Mouse (Mus musculus): ENCODE data around the gene L3mbtl1. TPM values are rescaled to one million over a fixed set of nuclear protein-coding genes. Genes with fewer than 3 reads are reported as not detected.

The L3mbtl1 gene
- polyA plus RNA-seq, 1 experiment, result 0.01 TPM

GRCm38 (mm10) chr2:162993881-162994616, 50.8 kb downstream of the L3mbtl1 start:
- TF ChIP-seq CEBPB (IDR thresholded peaks at IDR 0.05; ENCODE audit: low read depth) (no peak), USF1 (IDR thresholded peaks at IDR 0.05; ENCODE audit: low read depth) (no peak), MYOD1 (IDR thresholded peaks at IDR 0.05; ENCODE audit: control insufficient read depth, insufficient read length, low read depth) (no peak)
- no peaks in the 10 kb centered on the region for H3K79me2 ChIP-seq (ENCODE audit: control insufficient read depth, insufficient read depth)

GRCm38 (mm10) chr2:162998528-162999230, 55.4 kb downstream of the L3mbtl1 start:
- Histone ChIP-seq H3K27me3 (ENCODE audit: control insufficient read depth, insufficient read depth, insufficient read length) (peaks cover 12% of the 10 kb centered on the region), H3K36me3 (ENCODE audit: control insufficient read depth, insufficient read depth) (no peaks in the 10 kb centered on the region), H3K79me3 (ENCODE audit: low read depth) (no peaks in the 10 kb centered on the region), H3K79me2 (ENCODE audit: control insufficient read depth, insufficient read depth) (no peaks in the 10 kb centered on the region), H3ac (ENCODE audit: control insufficient read depth, insufficient read length, low read depth) (no peak overlapping the region), H3K4me3 (ENCODE audit: insufficient read depth, poor library complexity, severe bottlenecking) (no peak overlapping the region)
- TF ChIP-seq CTCF (IDR thresholded peaks at IDR 0.05; ENCODE audit: control insufficient read depth, insufficient read depth, insufficient read length) (peak; percentile 51), MYOG (IDR thresholded peaks at IDR 0.05; ENCODE audit: control insufficient read depth, extremely low read depth, insufficient read length) (no peak)

More at GRCm38 (mm10) chr2:162993881-162994616, 50.8 kb downstream of the L3mbtl1 start:
- peaks cover 12% of the 10 kb centered on the region for H3K27me3 ChIP-seq (ENCODE audit: control insufficient read depth, insufficient read depth, insufficient read length)
- H3ac ChIP-seq (ENCODE audit: control insufficient read depth, insufficient read length, low read depth), result no peak overlapping the region
- H3K4me3 ChIP-seq (ENCODE audit: insufficient read depth, poor library complexity, severe bottlenecking), result no peak overlapping the region
- H3K79me3 ChIP-seq (ENCODE audit: low read depth), result no peaks in the 10 kb centered on the region
- no peaks in the 10 kb centered on the region for H3K36me3 ChIP-seq (ENCODE audit: control insufficient read depth, insufficient read depth)

GRCm38 (mm10) chr2:162999744-163000143, 56.5 kb downstream of the L3mbtl1 start:
- Histone ChIP-seq H3K4me3 (ENCODE audit: insufficient read depth, poor library complexity, severe bottlenecking) (no peak overlapping the region), H3K79me2 (ENCODE audit: control insufficient read depth, insufficient read depth) (no peaks in the 10 kb centered on the region), H3ac (ENCODE audit: control insufficient read depth, insufficient read length, low read depth) (no peak overlapping the region), H3K79me3 (ENCODE audit: low read depth) (no peaks in the 10 kb centered on the region), H3K27me3 (ENCODE audit: control insufficient read depth, insufficient read depth, insufficient read length) (peaks cover 3% of the 10 kb centered on the region), H3K36me3 (ENCODE audit: control insufficient read depth, insufficient read depth) (no peaks in the 10 kb centered on the region)
- TF ChIP-seq CEBPB (IDR thresholded peaks at IDR 0.05; ENCODE audit: low read depth) (no peak), USF1 (IDR thresholded peaks at IDR 0.05; ENCODE audit: low read depth) (peak; percentile 2), CTCF (IDR thresholded peaks at IDR 0.05; ENCODE audit: control insufficient read depth, insufficient read depth, insufficient read length) (peak; percentile 58), MAX (IDR thresholded peaks at IDR 0.05) (peak; percentile 79)

GRCm38 (mm10) chr2:163001071-163001470, 57.8 kb downstream of the L3mbtl1 start:
- Histone ChIP-seq H3ac (ENCODE audit: control insufficient read depth, insufficient read length, low read depth) (no peak overlapping the region), H3K27me3 (ENCODE audit: control insufficient read depth, insufficient read depth, insufficient read length) (peaks cover 4% of the 10 kb centered on the region), H3K4me3 (ENCODE audit: insufficient read depth, poor library complexity, severe bottlenecking) (no peak overlapping the region), H3K79me3 (ENCODE audit: low read depth) (no peaks in the 10 kb centered on the region), H3K79me2 (ENCODE audit: control insufficient read depth, insufficient read depth) (no peaks in the 10 kb centered on the region), H3K36me3 (ENCODE audit: control insufficient read depth, insufficient read depth) (no peaks in the 10 kb centered on the region)
- TF ChIP-seq MYOD1 (IDR thresholded peaks at IDR 0.05; ENCODE audit: control insufficient read depth, insufficient read length, low read depth), result no peak
- no peak for TF ChIP-seq USF1 (IDR thresholded peaks at IDR 0.05; ENCODE audit: low read depth)
- TF ChIP-seq MAX (IDR thresholded peaks at IDR 0.05), result no peak
- TF ChIP-seq CTCF (IDR thresholded peaks at IDR 0.05; ENCODE audit: control insufficient read depth, insufficient read depth, insufficient read length), result no peak
- TF ChIP-seq FOSL1 (IDR thresholded peaks at IDR 0.05; ENCODE audit: insufficient read depth, low read length, poor library complexity, severe bottlenecking), result no peak
- no peak for TF ChIP-seq MYOG (IDR thresholded peaks at IDR 0.05; ENCODE audit: control insufficient read depth, extremely low read depth, insufficient read length)

- Histone ChIP-seq H3ac (ENCODE audit: control insufficient read depth, insufficient read length, low read depth) (no peak overlapping the region), H3K4me3 (ENCODE audit: insufficient read depth, poor library complexity, severe bottlenecking) (no peak overlapping the region), H3K36me3 (ENCODE audit: control insufficient read depth, insufficient read depth) (no peaks in the 10 kb centered on the region), H3K79me3 (ENCODE audit: low read depth) (no peaks in the 10 kb centered on the region), H3K79me2 (ENCODE audit: control insufficient read depth, insufficient read depth) (no peaks in the 10 kb centered on the region), H3K27me3 (ENCODE audit: control insufficient read depth, insufficient read depth, insufficient read length) (peaks cover 4% of the 10 kb centered on the region)
- no peak for TF ChIP-seq USF1 (IDR thresholded peaks at IDR 0.05; ENCODE audit: low read depth)
- no peak for TF ChIP-seq MYOD1 (IDR thresholded peaks at IDR 0.05; ENCODE audit: control insufficient read depth, insufficient read length, low read depth)
- no peak for TF ChIP-seq MAX (IDR thresholded peaks at IDR 0.05)
- TF ChIP-seq CTCF (IDR thresholded peaks at IDR 0.05; ENCODE audit: control insufficient read depth, insufficient read depth, insufficient read length), result no peak
- no peak for TF ChIP-seq CEBPB (IDR thresholded peaks at IDR 0.05; ENCODE audit: low read depth)
- no peak for TF ChIP-seq FOSL1 (IDR thresholded peaks at IDR 0.05; ENCODE audit: insufficient read depth, low read length, poor library complexity, severe bottlenecking)
- TF ChIP-seq MYOG (IDR thresholded peaks at IDR 0.05; ENCODE audit: control insufficient read depth, extremely low read depth, insufficient read length), result no peak
Measured at GRCm38 (mm10) chr2:163007299-163007698, 64.0 kb downstream of the L3mbtl1 start.

Data from C2C12 (cell line).